Mouse (Mus musculus) heart, postnatal 0 days (tissue): ENCODE data around the gene Ibtk.

Experiments
- CTCF ChIP-seq: IDR thresholded peaks from 2 replicates; pipeline ENCODE4 v1.5.1; 2016; ENCODE audit warnings: antibody characterized with exemption, control low read depth, low read depth
- EP300 ChIP-seq: IDR thresholded peaks from 2 replicates; pipeline ENCODE4 v1.6.1; 2016; ENCODE audit warnings: antibody characterized with exemption, low read depth

- TF ChIP-seq CTCF (no peak), EP300 (no peak)
These were observed 47.2 kb downstream of the Ibtk start for GRCm38 (mm10) chr9:85701981-85702380.
